ENCODE assay signal across 16 mouse cellular contexts in the genomic region with DNA sequence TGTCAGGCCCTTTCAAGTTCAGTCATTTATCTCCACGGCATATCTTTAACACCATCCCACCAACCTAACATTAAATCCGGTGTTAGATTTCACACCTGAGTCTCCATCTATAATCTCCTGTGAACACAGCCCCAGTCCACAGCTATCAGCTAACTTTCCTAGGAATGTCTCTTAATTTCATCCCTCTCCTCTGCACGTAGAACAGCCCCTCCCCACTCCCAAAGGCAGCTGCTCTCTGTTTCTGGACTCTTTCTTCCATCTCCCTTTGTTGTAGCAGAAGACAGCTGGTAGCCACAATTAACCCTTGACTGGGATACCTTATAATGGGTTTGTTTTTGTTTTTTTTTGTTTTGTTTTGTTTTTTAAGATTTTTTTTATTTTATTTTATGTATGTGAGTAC. TPM values are rescaled to one million over a fixed set of nuclear protein-coding genes. Genes with fewer than 3 reads are reported as not detected.
A peak's percentile ranks its signal among the peaks of the same experiment; 100 is the strongest.
DNase-seq lines count a peak whose midpoint lies in the region; ATAC-seq and TF ChIP-seq lines count a peak whose summit lies in the region.
"Had no signal": no experiment of that assay in that cellular context is flagged by ENCODE, and none has a peak within 500 bp of the region (broad histone marks: within the 10 kb centered on the region; RNA-seq: fewer than 3 reads in every experiment).

No protein-coding gene starts in this region.

- no peak for DNase-seq in hindbrain, embryonic 10.5 days (ENCODE audit: low spot score)
- peak; percentile 86 for DNase-seq in midbrain, embryonic 11.5 days (ENCODE audit: low spot score, missing footprints)
- no peak for DNase-seq in midbrain, postnatal 0 days (ENCODE audit: low spot score)
- DNase-seq in adrenal gland, postnatal 10 days: no peak
- DNase-seq: adrenal gland, postnatal 36 days; cerebellum, adult 9-10 months; gastrocnemius, postnatal 10 days; heart, adult 2 months; left cerebral cortex, postnatal 4 days; liver, embryonic 13.5 days; right cerebral cortex, adult 18-20 months had no signal

- no peak overlapping the region for H3K9ac ChIP-seq in hindbrain, embryonic 13.5 days
- H3K9ac ChIP-seq in midbrain, embryonic 11.5 days (ENCODE audit: low read length): no peak overlapping the region
- H3K9ac ChIP-seq in midbrain, postnatal 0 days (replicated peaks; ENCODE audit: low read length, poor library complexity, severe bottlenecking): no peak overlapping the region
- H3K9ac ChIP-seq in forebrain, embryonic 13.5 days: no peak overlapping the region
- H3K9ac ChIP-seq in midbrain, embryonic 15.5 days: no peak overlapping the region
- H3K9ac ChIP-seq: liver, embryonic 13.5 days had no signal

- no peaks in the 10 kb centered on the region for H3K9me3 ChIP-seq in hindbrain, embryonic 10.5 days
- H3K9me3 ChIP-seq in hindbrain, embryonic 13.5 days: no peaks in the 10 kb centered on the region
- no peaks in the 10 kb centered on the region for H3K9me3 ChIP-seq in midbrain, embryonic 11.5 days (ENCODE audit: control insufficient read depth, low read length)
- H3K9me3 ChIP-seq in midbrain, postnatal 0 days (ENCODE audit: low read length): no peaks in the 10 kb centered on the region
- no peaks in the 10 kb centered on the region for H3K9me3 ChIP-seq in forebrain, embryonic 13.5 days (replicated peaks)
- H3K9me3 ChIP-seq in midbrain, embryonic 15.5 days: no peaks in the 10 kb centered on the region
- H3K9me3 ChIP-seq: liver, embryonic 13.5 days had no signal

- H3K27me3 ChIP-seq in hindbrain, embryonic 10.5 days (ENCODE audit: insufficient read depth, poor library complexity, severe bottlenecking): no peaks in the 10 kb centered on the region
- no peaks in the 10 kb centered on the region for H3K27me3 ChIP-seq in hindbrain, embryonic 13.5 days
- H3K27me3 ChIP-seq in midbrain, embryonic 11.5 days (ENCODE audit: control insufficient read depth, insufficient read depth, low read length): no peaks in the 10 kb centered on the region
- H3K27me3 ChIP-seq in midbrain, postnatal 0 days (ENCODE audit: insufficient read depth, low read length): no peaks in the 10 kb centered on the region
- H3K27me3 ChIP-seq in forebrain, embryonic 13.5 days: no peaks in the 10 kb centered on the region
- H3K27me3 ChIP-seq in midbrain, embryonic 15.5 days (replicated peaks): no peaks in the 10 kb centered on the region
- H3K27me3 ChIP-seq: liver, embryonic 13.5 days had no signal

- no peak for TF ChIP-seq CTCF in midbrain, postnatal 0 days (IDR thresholded peaks at IDR 0.05)

- no peak overlapping the region for H3K4me2 ChIP-seq in hindbrain, embryonic 13.5 days
- no peak overlapping the region for H3K4me2 ChIP-seq in midbrain, embryonic 11.5 days
- H3K4me2 ChIP-seq in midbrain, postnatal 0 days (ENCODE audit: low read depth, low read length, poor library complexity, severe bottlenecking): no peak overlapping the region
- no peak overlapping the region for H3K4me2 ChIP-seq in forebrain, embryonic 13.5 days
- H3K4me2 ChIP-seq in midbrain, embryonic 15.5 days: no peak overlapping the region
- H3K4me2 ChIP-seq: liver, embryonic 13.5 days had no signal

- H3K27ac ChIP-seq in hindbrain, embryonic 10.5 days: peak overlapping the region; percentile 80
- no peak overlapping the region for H3K27ac ChIP-seq in hindbrain, embryonic 13.5 days
- H3K27ac ChIP-seq in midbrain, embryonic 11.5 days (ENCODE audit: low read depth, low read length): peak overlapping the region; percentile 22; the same call in 1 of the 2 replicates
- no peak overlapping the region for H3K27ac ChIP-seq in midbrain, postnatal 0 days (ENCODE audit: low read depth, low read length)
- no peak overlapping the region for H3K27ac ChIP-seq in forebrain, embryonic 13.5 days
- no peak overlapping the region for H3K27ac ChIP-seq in midbrain, embryonic 15.5 days
- H3K27ac ChIP-seq: heart, adult 2 months; layer of hippocampus, adult 2 months; liver, embryonic 13.5 days had no signal

- no peak for ATAC-seq in hindbrain, embryonic 13.5 days (ENCODE audit: low FRiP score)
- peak; percentile 59 for ATAC-seq in midbrain, embryonic 11.5 days (ENCODE audit: low FRiP score)
- ATAC-seq in midbrain, postnatal 0 days (ENCODE audit: low FRiP score): no peak
- ATAC-seq in forebrain, embryonic 13.5 days: peak; percentile 28; the same call in 1 of the 2 replicates
- peak; percentile 27; the same call in 1 of the 2 replicates for ATAC-seq in midbrain, embryonic 15.5 days (replicated peaks)
- ATAC-seq: activated CD4-positive, CD25-positive, alpha-beta regulatory T cell, adult 4 months had no signal

- H3K4me1 ChIP-seq in hindbrain, embryonic 10.5 days (replicated peaks): peaks cover 51% of the 10 kb centered on the region
- peaks cover 34% of the 10 kb centered on the region for H3K4me1 ChIP-seq in hindbrain, embryonic 13.5 days (replicated peaks)
- H3K4me1 ChIP-seq in midbrain, embryonic 11.5 days (ENCODE audit: control insufficient read depth, insufficient read depth, low read length): peaks cover 28% of the 10 kb centered on the region
- peaks cover 3% of the 10 kb centered on the region; the same call in 1 of the 2 replicates for H3K4me1 ChIP-seq in midbrain, postnatal 0 days (ENCODE audit: insufficient read depth, low read length)
- H3K4me1 ChIP-seq in forebrain, embryonic 13.5 days: peaks cover 52% of the 10 kb centered on the region
- H3K4me1 ChIP-seq in midbrain, embryonic 15.5 days: peaks cover 28% of the 10 kb centered on the region

- 47% methylated on average over 3 of the region's 3 CpGs for WGBS in hindbrain, embryonic 10.5 days
- 26% methylated on average over 3 of the region's 3 CpGs for WGBS in hindbrain, embryonic 13.5 days
- WGBS in midbrain, embryonic 11.5 days: 28% methylated on average over 3 of the region's 3 CpGs
- WGBS in midbrain, postnatal 0 days: 41% methylated on average over 3 of the region's 3 CpGs
- 39% methylated on average over 3 of the region's 3 CpGs for WGBS in forebrain, embryonic 13.5 days
- WGBS in midbrain, embryonic 15.5 days: 20% methylated on average over 3 of the region's 3 CpGs

- peaks cover 28% of the 10 kb centered on the region for H3K36me3 ChIP-seq in hindbrain, embryonic 10.5 days
- H3K36me3 ChIP-seq in hindbrain, embryonic 13.5 days: no peaks in the 10 kb centered on the region
- no peaks in the 10 kb centered on the region for H3K36me3 ChIP-seq in midbrain, embryonic 11.5 days (ENCODE audit: control insufficient read depth, insufficient read depth, low read length)
- no peaks in the 10 kb centered on the region for H3K36me3 ChIP-seq in midbrain, postnatal 0 days (ENCODE audit: insufficient read depth, low read length)
- no peaks in the 10 kb centered on the region for H3K36me3 ChIP-seq in forebrain, embryonic 13.5 days (ENCODE audit: poor library complexity, severe bottlenecking)
- no peaks in the 10 kb centered on the region for H3K36me3 ChIP-seq in midbrain, embryonic 15.5 days (replicated peaks)

- H3K4me3 ChIP-seq in hindbrain, embryonic 10.5 days: no peak overlapping the region
- no peak overlapping the region for H3K4me3 ChIP-seq in hindbrain, embryonic 13.5 days
- no peak overlapping the region for H3K4me3 ChIP-seq in midbrain, embryonic 11.5 days (ENCODE audit: low read depth, low read length)
- H3K4me3 ChIP-seq in midbrain, postnatal 0 days (ENCODE audit: low read depth, low read length): no peak overlapping the region
- H3K4me3 ChIP-seq in forebrain, embryonic 13.5 days: no peak overlapping the region
- no peak overlapping the region for H3K4me3 ChIP-seq in midbrain, embryonic 15.5 days
- H3K4me3 ChIP-seq: heart, adult 2 months; layer of hippocampus, adult 2 months; liver, embryonic 13.5 days had no signal

RNA-seq across cellular contexts. Expression of a gene that starts 8.8 kb away (rescaled TPM):
- polyA plus RNA-seq in hindbrain, embryonic 10.5 days (2016; fragmentation: Nextera tagmentation; extraction: Ambion mirVana): 34.2 and 38.7 TPM in 2 replicates
- 17.7 and 19.6 TPM in 2 replicates for polyA plus RNA-seq in hindbrain, embryonic 13.5 days (2015; fragmentation: Nextera tagmentation; extraction: Ambion mirVana)
- 37.3 and 41.2 TPM in 2 replicates for polyA plus RNA-seq in midbrain, embryonic 11.5 days (2014; fragmentation: Nextera tagmentation; extraction: Ambion mirVana)
- 37.5 and 41.4 TPM in 2 replicates for total RNA-seq in midbrain, postnatal 0 days (2014; rRNA removed)
- 7.1 and 8.1 TPM in 2 replicates for polyA plus RNA-seq in midbrain, postnatal 0 days (2015; fragmentation: Nextera tagmentation; extraction: Ambion mirVana)
- polyA plus RNA-seq in forebrain, embryonic 13.5 days (2015; fragmentation: Nextera tagmentation; extraction: Ambion mirVana): 22.3 and 22.6 TPM in 2 replicates
- 14.3 and 15.4 TPM in 2 replicates for polyA plus RNA-seq in midbrain, embryonic 15.5 days (2015; fragmentation: Nextera tagmentation; extraction: Ambion mirVana)
- 10 to 100 TPM; 33.2 to 36.7 TPM for total RNA-seq in adrenal gland, postnatal 10 days (2021)

Comparison
In these comparisons a context has a peak if more than half of its experiments do, and no peak if none do; other contexts are left out.
1. H3K27ac ChIP-seq: peak in hindbrain, embryonic 10.5 days (single experiment) and midbrain, embryonic 11.5 days (single experiment); none in hindbrain, embryonic 13.5 days (single experiment), midbrain, postnatal 0 days (single experiment), forebrain, embryonic 13.5 days (single experiment) and midbrain, embryonic 15.5 days (single experiment).
2. ATAC-seq: peak in midbrain, embryonic 11.5 days (single experiment), forebrain, embryonic 13.5 days (single experiment) and midbrain, embryonic 15.5 days (single experiment); none in hindbrain, embryonic 13.5 days (single experiment) and midbrain, postnatal 0 days (single experiment).